Mouse (Mus musculus): Measurements from ENCODE around the gene Tmem44. TPM values are rescaled to one million over a fixed set of nuclear protein-coding genes. Genes with fewer than 3 reads are reported as not detected.

The Tmem44 gene
- polyA plus RNA-seq, 1 experiment = not detected

DNA sequence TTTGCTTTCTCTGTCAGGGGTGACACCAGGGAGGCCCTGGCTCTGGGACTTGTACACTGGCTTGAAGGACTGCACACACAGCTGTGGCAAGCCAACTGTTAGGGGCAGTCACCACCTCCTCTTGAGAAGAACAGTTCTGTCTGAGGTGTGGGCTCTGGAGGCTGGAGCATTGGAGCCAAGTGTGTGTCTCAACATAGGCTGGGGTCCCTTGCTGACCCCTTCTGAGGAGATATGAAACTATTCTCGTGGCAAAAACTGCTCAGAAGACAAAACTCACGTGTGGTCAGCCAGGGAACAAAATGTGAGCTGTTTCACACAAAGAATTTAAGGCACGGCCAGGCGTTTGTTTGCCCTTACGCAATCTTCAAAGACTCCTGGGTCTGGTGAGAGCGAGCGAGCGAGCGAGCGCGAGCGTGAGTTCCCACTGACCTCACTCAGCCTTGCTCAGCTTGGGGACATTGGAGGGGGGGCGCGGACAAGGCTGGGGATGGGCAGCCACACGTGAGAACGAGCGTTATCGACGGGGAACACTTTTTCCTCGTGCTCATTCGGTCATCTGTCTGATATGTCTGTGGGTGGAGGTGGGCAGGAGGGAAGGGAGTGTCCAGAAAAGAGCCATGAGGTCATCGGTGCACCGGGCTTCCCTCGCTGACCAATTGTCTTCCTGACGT is 48.3 kb downstream of the Tmem44 start:
- no peak overlapping the region for H3K27ac ChIP-seq (ENCODE audit: insufficient read depth, low read depth, low read length)

DNA sequence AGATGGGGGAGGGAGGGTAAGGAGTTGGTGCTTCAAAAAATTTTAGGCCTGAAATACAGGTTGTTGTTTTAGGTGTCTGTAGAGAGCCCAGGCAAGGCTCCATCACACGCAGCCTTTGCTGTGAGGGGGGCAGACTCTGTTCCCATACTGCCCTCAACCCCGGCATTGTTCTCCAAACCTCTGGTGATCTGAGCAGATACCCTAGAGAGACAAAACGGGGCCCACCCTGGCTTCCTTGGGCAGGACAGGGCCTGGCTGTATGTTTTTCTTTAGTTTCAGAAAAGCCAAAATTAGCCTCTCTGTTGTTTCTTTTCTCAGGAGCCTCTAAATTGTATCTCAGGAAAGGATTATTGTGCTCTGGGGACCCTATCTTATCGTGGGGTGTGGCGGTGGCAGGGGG is 49.0 kb downstream of the Tmem44 start:
- Histone ChIP-seq H3K4me3 (ENCODE audit: insufficient read depth, low read length) (no peak overlapping the region), H3K4me1 (ENCODE audit: control insufficient read depth, insufficient read depth, low read length) (peaks cover 5% of the 10 kb centered on the region), H3K27ac (ENCODE audit: insufficient read depth, low read depth, low read length) (no peak overlapping the region)
- no peak for TF ChIP-seq POLR2A (IDR thresholded peaks at IDR 0.05; ENCODE audit: borderline replicate concordance, low read depth, low read length)
- TF ChIP-seq CTCF (IDR thresholded peaks at IDR 0.05; ENCODE audit: low read depth, low read length) = no peak

More for the DNA sequence above, 48.3 kb downstream of the Tmem44 start:
- no peak for TF ChIP-seq POLR2A (IDR thresholded peaks at IDR 0.05; ENCODE audit: borderline replicate concordance, low read depth, low read length)
- no peak for TF ChIP-seq CTCF (IDR thresholded peaks at IDR 0.05; ENCODE audit: low read depth, low read length)
- H3K4me1 ChIP-seq (ENCODE audit: control insufficient read depth, insufficient read depth, low read length) = peaks cover 5% of the 10 kb centered on the region
- H3K4me3 ChIP-seq (ENCODE audit: insufficient read depth, low read length) = peak overlapping the region; percentile 49

DNA sequence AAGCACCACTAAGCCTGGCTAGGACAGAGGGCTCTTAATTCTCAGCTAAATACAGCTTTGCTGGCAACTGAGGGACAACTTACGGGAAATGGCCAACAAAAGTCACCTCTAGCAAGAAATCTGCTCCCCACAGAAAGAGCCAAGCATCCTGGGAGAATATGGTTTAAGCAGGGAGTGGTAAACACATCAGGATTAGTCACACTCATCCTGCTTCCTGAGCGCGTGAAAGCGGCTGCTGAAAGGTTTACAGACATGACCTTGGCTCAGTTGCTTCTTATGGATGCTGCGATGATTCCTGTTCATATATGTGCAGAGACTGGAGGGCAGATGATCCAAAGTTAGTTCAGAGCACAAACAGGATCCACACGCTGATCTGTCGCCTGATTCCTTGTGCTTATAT is 50.4 kb downstream of the Tmem44 start:
- TF ChIP-seq POLR2A (IDR thresholded peaks at IDR 0.05; ENCODE audit: borderline replicate concordance, low read depth, low read length) (no peak), CTCF (IDR thresholded peaks at IDR 0.05; ENCODE audit: low read depth, low read length) (no peak)
- Histone ChIP-seq H3K4me1 (ENCODE audit: control insufficient read depth, insufficient read depth, low read length) (peaks cover 5% of the 10 kb centered on the region), H3K4me3 (ENCODE audit: insufficient read depth, low read length) (no peak overlapping the region), H3K27ac (ENCODE audit: insufficient read depth, low read depth, low read length) (no peak overlapping the region)

- Histone ChIP-seq H3K4me1 (ENCODE audit: control insufficient read depth, insufficient read depth, low read length) (peaks cover 5% of the 10 kb centered on the region), H3K4me3 (ENCODE audit: insufficient read depth, low read length) (no peak overlapping the region), H3K27ac (ENCODE audit: insufficient read depth, low read depth, low read length) (no peak overlapping the region)
- no peak for TF ChIP-seq CTCF (IDR thresholded peaks at IDR 0.05; ENCODE audit: low read depth, low read length)
- TF ChIP-seq POLR2A (IDR thresholded peaks at IDR 0.05; ENCODE audit: borderline replicate concordance, low read depth, low read length) = no peak
Observed at GRCm38 (mm10) chr16:30499126-30499857, 51.4 kb downstream of the Tmem44 start.

GRCm38 (mm10) chr16:30497307-30497706 is 53.3 kb downstream of the Tmem44 start:
- TF ChIP-seq CTCF (IDR thresholded peaks at IDR 0.05; ENCODE audit: low read depth, low read length) = no peak
- no peak for TF ChIP-seq POLR2A (IDR thresholded peaks at IDR 0.05; ENCODE audit: borderline replicate concordance, low read depth, low read length)
- Histone ChIP-seq H3K4me3 (ENCODE audit: insufficient read depth, low read length) (no peak overlapping the region), H3K27ac (ENCODE audit: insufficient read depth, low read depth, low read length) (no peak overlapping the region), H3K4me1 (ENCODE audit: control insufficient read depth, insufficient read depth, low read length) (peaks cover 4% of the 10 kb centered on the region)

GRCm38 (mm10) chr16:30494883-30495282 is 55.8 kb downstream of the Tmem44 start:
- TF ChIP-seq POLR2A (IDR thresholded peaks at IDR 0.05; ENCODE audit: borderline replicate concordance, low read depth, low read length) = no peak
- no peak for TF ChIP-seq CTCF (IDR thresholded peaks at IDR 0.05; ENCODE audit: low read depth, low read length)
- 0 out of 2 replicates have a peak, but pooled peaks cover 5% of the 10 kb centered on the region for H3K4me1 ChIP-seq (ENCODE audit: control insufficient read depth, insufficient read depth, low read length)
- no peak overlapping the region for H3K27ac ChIP-seq (ENCODE audit: insufficient read depth, low read depth, low read length)
- H3K4me3 ChIP-seq (ENCODE audit: insufficient read depth, low read length) = no peak overlapping the region

- TF ChIP-seq POLR2A (IDR thresholded peaks at IDR 0.05; ENCODE audit: borderline replicate concordance, low read depth, low read length) (no peak), CTCF (IDR thresholded peaks at IDR 0.05; ENCODE audit: low read depth, low read length) (no peak)
- no peak overlapping the region for H3K4me3 ChIP-seq (ENCODE audit: insufficient read depth, low read length)
- 0 out of 2 replicates have a peak, but pooled peaks cover 5% of the 10 kb centered on the region for H3K4me1 ChIP-seq (ENCODE audit: control insufficient read depth, insufficient read depth, low read length)
- H3K27ac ChIP-seq (ENCODE audit: insufficient read depth, low read depth, low read length) = no peak overlapping the region
Observed at GRCm38 (mm10) chr16:30491742-30492141, 58.9 kb downstream of the Tmem44 start.

DNA sequence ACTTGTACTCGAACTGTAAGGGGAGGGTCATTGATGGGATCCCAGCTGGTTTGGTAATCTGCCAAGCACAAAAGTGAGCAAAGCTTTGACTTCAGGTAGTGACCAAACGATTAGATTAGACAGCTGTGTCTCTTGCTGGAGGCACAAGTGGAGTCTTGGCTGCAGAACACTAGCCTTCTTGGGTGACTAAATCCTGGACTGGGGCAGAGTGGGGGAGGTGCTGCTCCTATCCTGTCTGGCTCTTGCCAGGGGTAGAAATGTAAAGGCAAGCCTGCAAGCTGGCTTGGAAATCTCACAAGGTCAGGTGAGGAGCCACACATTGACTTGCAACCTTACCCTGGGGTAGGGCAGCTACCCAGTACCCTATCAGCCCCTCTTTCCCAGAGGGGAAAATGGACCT is 59.9 kb downstream of the Tmem44 start:
- Histone ChIP-seq H3K4me1 (ENCODE audit: control insufficient read depth, insufficient read depth, low read length) (0 out of 2 replicates have a peak, but pooled peaks cover 5% of the 10 kb centered on the region), H3K4me3 (ENCODE audit: insufficient read depth, low read length) (no peak overlapping the region), H3K27ac (ENCODE audit: insufficient read depth, low read depth, low read length) (no peak overlapping the region)
- TF ChIP-seq CTCF (IDR thresholded peaks at IDR 0.05; ENCODE audit: low read depth, low read length) = no peak
- TF ChIP-seq POLR2A (IDR thresholded peaks at IDR 0.05; ENCODE audit: borderline replicate concordance, low read depth, low read length) = no peak

DNA sequence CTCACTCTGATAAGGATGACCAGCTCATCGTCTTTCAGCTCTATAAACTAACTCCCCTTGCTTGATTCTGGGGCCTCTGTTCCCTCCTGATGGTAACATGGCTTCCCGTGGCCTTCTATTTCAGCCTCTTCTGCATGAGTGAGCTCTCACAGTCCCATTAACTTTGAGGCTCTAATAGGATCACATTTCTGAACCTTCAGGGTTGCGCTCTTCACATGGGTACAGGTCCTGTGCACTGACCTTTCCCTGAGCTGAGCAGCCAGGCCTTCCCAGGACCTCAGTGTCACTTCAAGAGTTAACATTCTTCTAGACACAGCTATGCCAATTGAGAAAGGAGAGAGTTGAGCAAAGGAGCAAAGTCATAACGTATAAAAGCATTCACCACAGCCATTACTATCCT is 60.3 kb downstream of the Tmem44 start:
- Histone ChIP-seq H3K27ac (ENCODE audit: insufficient read depth, low read depth, low read length) (no peak overlapping the region), H3K4me3 (ENCODE audit: insufficient read depth, low read length) (no peak overlapping the region), H3K4me1 (ENCODE audit: control insufficient read depth, insufficient read depth, low read length) (0 out of 2 replicates have a peak, but pooled peaks cover 5% of the 10 kb centered on the region)
- TF ChIP-seq POLR2A (IDR thresholded peaks at IDR 0.05; ENCODE audit: borderline replicate concordance, low read depth, low read length) (no peak), CTCF (IDR thresholded peaks at IDR 0.05; ENCODE audit: low read depth, low read length) (no peak)

DNA sequence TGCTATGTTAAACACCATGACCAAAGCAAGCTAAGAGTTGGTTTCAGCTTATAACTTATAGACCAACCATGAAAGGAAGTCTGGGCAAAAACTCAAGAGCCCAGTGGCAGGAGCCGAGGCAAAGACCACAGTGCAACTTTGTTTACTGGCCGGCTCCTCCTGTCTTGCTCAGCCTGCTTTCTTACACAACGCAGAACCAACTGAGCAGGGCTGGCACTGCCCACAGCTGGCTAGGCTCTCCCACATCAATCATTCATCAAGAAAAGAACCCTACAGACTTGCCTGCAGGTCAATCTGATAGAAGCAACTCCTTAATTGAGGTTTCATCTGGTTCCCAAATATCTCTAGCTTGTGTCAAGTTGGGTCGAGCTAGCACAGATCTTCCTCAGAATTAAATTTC is 61.0 kb downstream of the Tmem44 start:
- TF ChIP-seq CTCF (IDR thresholded peaks at IDR 0.05; ENCODE audit: low read depth, low read length) = no peak
- Histone ChIP-seq H3K4me1 (ENCODE audit: control insufficient read depth, insufficient read depth, low read length) (0 out of 2 replicates have a peak, but pooled peaks cover 5% of the 10 kb centered on the region), H3K4me3 (ENCODE audit: insufficient read depth, low read length) (no peak overlapping the region), H3K27ac (ENCODE audit: insufficient read depth, low read depth, low read length) (no peak overlapping the region)
